Mouse (Mus musculus): ENCODE measurements around the gene Foxn1.

The Foxn1 gene

GRCm38 (mm10) chr11:78386508-78387043 is at the start of gene Foxn1:
Foxn1 (minus strand) TSS chr11:78386558.
- no peak for DNase-seq (ENCODE audit: low read depth, low spot score)

GRCm38 (mm10) chr11:78435776-78436349 is 49.5 kb upstream of the Foxn1 start:
- no peak for DNase-seq (ENCODE audit: low read depth, low spot score)

- no peak for DNase-seq (ENCODE audit: low read depth, low spot score)
Observed at GRCm38 (mm10) chr11:78434052-78434451, 47.7 kb upstream of the Foxn1 start.

- no peak for DNase-seq (ENCODE audit: low read depth, low spot score)
Observed at GRCm38 (mm10) chr11:78431176-78431575, 44.8 kb upstream of the Foxn1 start.

GRCm38 (mm10) chr11:78430195-78430878 is 44.0 kb upstream of the Foxn1 start:
- no peak for DNase-seq (ENCODE audit: low read depth, low spot score)

GRCm38 (mm10) chr11:78428309-78428708 is 42.0 kb upstream of the Foxn1 start:
- DNase-seq (ENCODE audit: low read depth, low spot score) = no peak

- DNase-seq (ENCODE audit: low read depth, low spot score) = no peak
Observed at GRCm38 (mm10) chr11:78427655-78428054, 41.3 kb upstream of the Foxn1 start.

GRCm38 (mm10) chr11:78425572-78425971 is 39.2 kb upstream of the Foxn1 start:
- DNase-seq (ENCODE audit: low read depth, low spot score) = no peak

- peak; percentile 39 for DNase-seq (ENCODE audit: low read depth, low spot score)
Observed at GRCm38 (mm10) chr11:78424352-78424751, 38.0 kb upstream of the Foxn1 start.

GRCm38 (mm10) chr11:78422055-78422819 is 35.9 kb upstream of the Foxn1 start, which contains the start of gene Slc13a2:
Slc13a2 (minus strand) TSS chr11:78422217.
- DNase-seq (ENCODE audit: low read depth, low spot score) = no peak

- DNase-seq (ENCODE audit: low read depth, low spot score) = no peak
Observed at GRCm38 (mm10) chr11:78421201-78422009, 35.0 kb upstream of the Foxn1 start.

- no peak for DNase-seq (ENCODE audit: low read depth, low spot score)
Observed at GRCm38 (mm10) chr11:78420263-78420889, 34.0 kb upstream of the Foxn1 start.

- DNase-seq (ENCODE audit: low read depth, low spot score) = no peak
Observed at GRCm38 (mm10) chr11:78416854-78417253, 30.5 kb upstream of the Foxn1 start.

GRCm38 (mm10) chr11:78412861-78413260 is 26.5 kb upstream of the Foxn1 start:
- DNase-seq (ENCODE audit: low read depth, low spot score) = no peak

- no peak for DNase-seq (ENCODE audit: low read depth, low spot score)
Observed at GRCm38 (mm10) chr11:78412324-78412850, 26.0 kb upstream of the Foxn1 start.

GRCm38 (mm10) chr11:78411606-78412323 is 25.4 kb upstream of the Foxn1 start:
- no peak for DNase-seq (ENCODE audit: low read depth, low spot score)

- no peak for DNase-seq (ENCODE audit: low read depth, low spot score)
Observed at GRCm38 (mm10) chr11:78408256-78409240, 22.2 kb upstream of the Foxn1 start.

GRCm38 (mm10) chr11:78402062-78402461 is 15.7 kb upstream of the Foxn1 start:
- no peak for DNase-seq (ENCODE audit: low read depth, low spot score)

GRCm38 (mm10) chr11:78401469-78401868 is 15.1 kb upstream of the Foxn1 start:
- DNase-seq (ENCODE audit: low read depth, low spot score) = no peak
